Mouse (Mus musculus) monocyte, adult 2 months (primary cell): ENCODE data around the gene Pole2.

Experiments used
- DNase-seq, 2 experiments: peaks; one replicate each; pipeline ENCODE4 v3.0.0; 2022; ENCODE audit warnings: low spot score in 2 of 2, low read depth in 1 of 2

Pole2 gene

GRCm38 (mm10) chr12:69227776-69228466, at the start of gene Pole2:
TSS of gene Pole2 (minus strand) at chr12:69228195.
- DNase-seq = peak; percentile 48 to 73

GRCm38 (mm10) chr12:69268956-69269355, 41.0 kb upstream of the Pole2 start:
- no peak for DNase-seq

- DNase-seq = no peak
Measured at GRCm38 (mm10) chr12:69267956-69268632, 40.1 kb upstream of the Pole2 start.

GRCm38 (mm10) chr12:69265031-69265430, 37.0 kb upstream of the Pole2 start:
- no peak for DNase-seq

- DNase-seq = no peak
Measured at GRCm38 (mm10) chr12:69262251-69262650, 34.3 kb upstream of the Pole2 start.

- no peak for DNase-seq
Measured at GRCm38 (mm10) chr12:69257836-69258235, 29.8 kb upstream of the Pole2 start.

GRCm38 (mm10) chr12:69253806-69254205, 25.8 kb upstream of the Pole2 start:
- DNase-seq = no peak

GRCm38 (mm10) chr12:69250756-69251155, 22.8 kb upstream of the Pole2 start:
- DNase-seq = no peak

- no peak for DNase-seq
Measured at GRCm38 (mm10) chr12:69249766-69250165, 21.8 kb upstream of the Pole2 start.

- DNase-seq = peak; percentile 5 to 16
Measured at GRCm38 (mm10) chr12:69241771-69242431, 13.9 kb upstream of the Pole2 start.

GRCm38 (mm10) chr12:69241405-69241770, 13.4 kb upstream of the Pole2 start:
- no peak for DNase-seq

GRCm38 (mm10) chr12:69240876-69241275, 12.9 kb upstream of the Pole2 start, which contains the start of gene Klhdc1:
TSS of gene Klhdc1 (plus strand) at chr12:69241176.
- DNase-seq = no peak

- DNase-seq = no peak
Measured at GRCm38 (mm10) chr12:69238284-69238683, 10.3 kb upstream of the Pole2 start.

- no peak for DNase-seq
Measured at GRCm38 (mm10) chr12:69235782-69236181, 7.8 kb upstream of the Pole2 start.

- DNase-seq = no peak
Measured at GRCm38 (mm10) chr12:69229251-69229650, 1.3 kb upstream of the Pole2 start.

- DNase-seq = no peak
Measured at GRCm38 (mm10) chr12:69220613-69221277, 7.2 kb downstream of the Pole2 start.

- no peak for DNase-seq
Measured at GRCm38 (mm10) chr12:69216587-69216986, 11.4 kb downstream of the Pole2 start.

GRCm38 (mm10) chr12:69215000-69215785, 12.8 kb downstream of the Pole2 start:
- DNase-seq = no peak

- DNase-seq = no peak
Measured at GRCm38 (mm10) chr12:69214393-69214792, 13.6 kb downstream of the Pole2 start.

- DNase-seq = no peak
Measured at GRCm38 (mm10) chr12:69213186-69213777, 14.7 kb downstream of the Pole2 start.
